Mouse (Mus musculus) yolk sac, embryonic 10.5 days (tissue): Measurements from ENCODE around the gene AI481877.
"Not testable (repeated sequence)": the region's sequence is repeated elsewhere in the genome, so short reads cannot be mapped to it uniquely, and the experiment has no call there.

Experiments used
- DNase-seq: peaks from one replicate; pipeline ENCODE4 v3.0.0-alpha.2; 2017; ENCODE audit warnings: low spot score

The AI481877 gene

DNA sequence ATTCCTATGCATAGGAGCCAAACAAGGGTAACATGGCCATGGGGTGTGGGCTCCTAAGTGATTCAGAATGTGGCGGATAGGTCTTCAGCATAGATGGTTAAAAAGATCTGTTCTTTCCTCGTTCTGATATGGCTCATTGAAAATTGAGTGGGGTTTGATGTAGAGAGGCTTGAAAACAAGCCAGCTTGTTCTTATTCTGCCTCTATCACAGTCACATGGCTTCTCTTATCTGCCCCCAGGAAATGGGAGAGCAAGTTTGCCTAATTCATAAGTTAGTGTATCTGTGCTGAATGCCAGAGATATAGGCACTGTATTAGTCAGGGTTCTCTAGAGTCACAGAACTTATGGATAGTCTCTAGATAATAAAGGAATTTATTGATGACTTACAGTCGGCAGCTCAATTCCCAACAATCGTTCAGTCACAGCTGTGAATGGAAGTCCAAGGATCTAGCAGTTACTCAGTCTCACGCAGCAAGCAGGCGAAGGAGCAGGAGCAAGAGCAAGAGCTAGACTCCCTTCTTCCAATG is at the start of gene AI481877:
AI481877 (minus strand) TSS at position 477 of the 527 bp plus-strand sequence.
- DNase-seq = not testable (repeated sequence)

DNA sequence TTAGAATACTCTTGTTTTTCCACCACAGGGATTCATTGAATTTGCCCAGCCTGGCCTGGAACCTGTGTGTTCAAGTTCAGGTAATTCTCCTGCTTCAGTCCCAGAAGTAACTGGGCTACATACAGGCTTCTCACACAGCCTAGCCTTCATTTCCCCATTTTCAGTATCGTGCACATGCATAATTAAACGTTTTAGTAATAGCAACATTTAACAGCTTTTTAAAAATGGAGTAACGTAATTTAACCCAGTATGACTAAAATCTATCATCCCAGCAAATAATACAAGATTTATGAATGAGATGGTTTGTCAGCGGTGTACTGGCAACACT is 49.7 kb upstream of the AI481877 start:
- DNase-seq = no peak

DNA sequence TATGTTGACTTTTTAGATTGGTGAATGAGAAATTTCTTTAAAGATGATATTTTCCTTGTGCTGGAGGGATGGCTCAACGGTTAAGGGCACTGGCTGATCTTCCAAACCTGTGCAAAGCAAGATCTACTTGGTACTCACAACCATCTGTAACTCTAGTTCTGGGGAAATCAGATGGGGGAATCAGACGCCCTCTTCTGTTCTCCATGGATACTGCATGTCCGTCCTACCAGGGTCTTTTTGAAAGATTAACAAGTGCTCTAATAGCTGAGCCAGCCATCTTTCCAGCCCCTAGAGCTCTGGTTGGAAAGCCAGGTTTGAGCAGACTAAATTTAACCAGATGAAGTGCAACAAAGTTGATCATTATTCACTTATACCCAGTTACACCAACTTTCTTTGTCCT is 48.5 kb upstream of the AI481877 start:
- DNase-seq = no peak

DNA sequence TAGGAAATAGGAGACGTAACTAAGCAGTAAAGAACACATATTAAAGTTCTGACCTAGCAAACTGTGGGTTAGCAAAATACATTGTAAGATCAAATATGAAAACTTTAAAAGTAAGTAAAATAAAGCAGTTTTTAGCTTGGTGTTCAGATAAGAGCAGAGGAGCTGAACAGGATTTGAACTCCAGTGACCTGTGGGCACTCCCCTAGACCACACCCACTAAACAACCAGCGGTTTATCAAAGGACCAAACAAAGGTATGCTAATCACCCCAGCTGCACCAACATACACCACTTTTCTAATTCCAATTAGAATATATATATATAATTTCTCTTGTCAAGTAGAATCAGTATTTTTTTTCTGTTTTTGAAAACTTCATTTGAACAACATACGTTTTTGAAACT is 46.9 kb upstream of the AI481877 start:
- no peak for DNase-seq

DNA sequence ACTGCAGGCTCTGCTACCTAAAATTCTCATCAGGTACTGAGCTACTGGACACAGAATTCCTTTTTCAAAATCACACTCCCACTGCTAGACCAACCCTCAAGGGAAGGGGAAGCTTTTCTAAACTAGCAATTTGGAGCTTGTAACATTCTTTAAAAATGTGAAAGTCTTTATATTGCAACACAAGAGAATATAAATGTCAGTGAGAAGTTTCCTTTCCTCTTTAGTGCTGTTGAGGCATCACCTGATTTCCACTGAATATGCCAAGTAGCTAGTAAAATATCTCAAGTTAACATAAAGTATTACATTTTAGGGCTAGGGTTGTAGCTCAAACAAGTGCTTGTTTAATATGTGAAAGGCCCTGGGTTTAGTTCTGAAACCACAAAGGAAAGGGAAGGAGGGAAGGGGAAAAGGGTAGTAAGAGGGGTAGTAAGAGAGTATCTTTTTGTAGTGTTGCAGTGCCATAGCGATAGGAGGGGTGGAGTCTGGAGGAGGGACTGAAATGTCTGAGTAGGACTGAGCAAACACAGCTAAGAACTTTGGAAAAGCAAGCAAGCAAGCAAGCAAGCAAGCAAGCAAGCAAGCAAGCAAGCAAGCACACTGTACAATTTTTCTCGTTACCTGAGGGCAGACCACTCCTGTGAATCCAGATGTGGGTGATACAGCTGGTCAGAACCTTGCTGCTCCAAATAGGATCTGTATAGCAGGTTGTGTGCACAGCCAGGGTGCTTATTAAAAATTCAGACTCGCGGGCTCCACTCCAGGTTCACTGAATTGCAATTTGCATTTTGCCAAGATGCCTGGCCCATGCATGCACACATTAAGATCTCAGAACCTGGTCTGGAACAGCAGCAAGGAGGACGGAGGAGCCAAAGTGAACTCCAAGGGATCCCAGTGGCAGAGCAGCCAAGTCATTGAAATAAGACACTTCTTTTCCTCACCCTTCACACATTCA is 42.8 kb upstream of the AI481877 start:
- DNase-seq = no peak

DNA sequence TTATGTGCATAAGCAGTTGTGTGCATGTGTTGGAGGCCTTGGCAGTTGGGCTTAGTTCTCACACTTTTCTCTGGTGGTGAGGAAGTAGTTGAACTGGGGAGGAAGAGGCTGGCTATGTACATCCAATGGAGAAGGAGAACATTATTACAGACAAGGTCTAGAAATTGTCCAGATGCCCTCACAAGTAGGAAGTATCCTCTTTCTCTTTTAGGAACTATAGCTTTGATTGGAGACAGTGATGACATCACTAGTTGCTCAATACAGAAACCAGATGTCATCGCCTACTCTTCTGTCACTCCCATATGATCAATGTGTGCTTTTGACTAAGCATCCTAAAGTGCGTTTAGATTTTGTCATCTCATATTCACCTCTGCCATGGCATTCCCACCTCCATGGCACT is 38.8 kb upstream of the AI481877 start:
- no peak for DNase-seq

DNA sequence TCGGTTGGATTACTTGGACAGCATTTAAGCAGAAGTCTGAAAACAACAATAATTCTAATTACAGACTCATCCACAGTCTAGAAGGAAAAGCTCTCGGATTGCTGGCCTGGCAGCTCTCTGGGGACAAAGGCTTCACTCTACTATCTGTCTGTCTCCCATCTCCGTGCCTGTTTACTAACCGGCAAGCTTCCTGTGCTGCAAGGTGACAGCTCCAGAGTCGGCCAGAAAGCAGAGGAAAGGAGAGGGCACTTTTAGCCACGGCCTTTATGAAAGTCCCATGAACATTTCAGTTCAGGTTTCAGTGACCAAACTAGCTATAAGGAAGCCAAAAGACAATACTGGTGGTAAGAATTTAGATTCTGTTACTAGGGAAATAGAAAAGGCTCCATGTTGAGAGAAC is 37.1 kb upstream of the AI481877 start:
- DNase-seq = no peak

DNA sequence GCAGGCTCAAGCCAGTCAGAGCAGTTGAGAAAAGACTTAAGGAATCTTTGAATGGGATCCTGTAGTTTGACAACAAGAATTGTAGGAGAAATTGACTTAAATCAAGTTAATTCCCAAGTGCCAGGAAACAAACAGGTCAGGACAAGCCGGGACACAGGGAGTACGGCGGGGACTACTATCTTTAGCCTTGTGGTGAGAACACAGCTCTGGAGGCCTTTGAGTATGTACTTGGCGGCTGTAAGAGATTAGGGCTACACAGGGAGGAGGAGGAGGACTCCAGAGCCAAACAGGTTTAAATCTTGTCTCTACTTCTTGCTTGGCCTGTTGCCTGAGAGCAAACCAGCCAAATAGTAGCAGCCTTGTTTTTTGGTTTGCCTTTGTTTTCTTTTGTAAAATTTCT is 36.2 kb upstream of the AI481877 start:
- DNase-seq = no peak

DNA sequence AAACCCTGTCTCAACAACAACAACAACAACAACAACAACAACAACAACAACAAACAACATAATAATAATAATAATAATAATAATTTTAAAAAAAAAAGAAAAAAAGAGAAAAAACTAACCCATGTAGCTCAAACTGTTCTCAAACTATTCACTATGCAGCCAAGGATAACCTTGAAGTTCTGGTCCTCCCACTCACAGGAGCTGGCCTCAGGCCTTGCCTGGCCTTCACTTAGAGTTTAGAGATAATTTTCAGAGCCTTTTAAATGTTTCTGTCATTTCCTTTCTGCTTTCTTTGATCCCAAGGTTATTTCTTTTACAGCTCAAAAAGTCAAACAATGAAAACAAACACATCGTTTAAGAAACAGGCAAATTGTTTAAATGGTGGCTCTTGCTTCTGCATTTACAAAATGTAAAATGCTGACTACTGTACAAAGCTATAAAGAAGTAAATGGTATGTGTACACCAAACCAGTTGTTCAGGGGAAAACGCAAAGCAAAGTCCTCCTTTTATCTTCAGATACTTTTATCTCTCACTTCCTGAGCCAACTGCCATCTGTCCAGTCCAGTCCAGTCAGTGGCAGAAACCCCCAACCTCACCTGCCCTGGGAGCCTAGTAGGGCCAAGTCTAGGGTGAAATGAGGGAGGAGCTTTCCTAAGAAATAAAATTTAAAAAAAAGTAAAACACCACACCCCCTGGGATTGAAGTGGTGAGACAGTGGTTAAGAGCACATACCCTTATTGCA is 34.6 kb upstream of the AI481877 start:
- DNase-seq = no peak

DNA sequence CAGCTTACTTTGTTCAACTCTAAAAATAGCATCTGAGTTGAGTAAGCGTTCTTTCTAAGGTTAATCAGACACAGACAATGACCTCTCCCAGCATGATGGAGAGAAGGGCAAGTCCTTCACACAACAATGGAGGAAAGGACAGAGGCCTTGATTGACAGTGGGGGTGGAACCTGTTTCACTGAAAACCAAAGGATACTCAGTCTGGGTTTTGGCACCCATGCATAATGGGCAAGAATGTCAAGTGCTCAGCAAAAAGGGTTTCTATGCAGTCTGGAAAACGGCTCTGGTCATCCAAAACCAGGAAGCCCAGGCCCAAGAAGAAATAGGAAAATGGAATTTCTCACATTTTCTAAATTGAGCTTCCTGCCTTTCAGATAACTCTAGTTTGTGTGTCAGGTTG is 33.8 kb upstream of the AI481877 start:
- no peak for DNase-seq

DNA sequence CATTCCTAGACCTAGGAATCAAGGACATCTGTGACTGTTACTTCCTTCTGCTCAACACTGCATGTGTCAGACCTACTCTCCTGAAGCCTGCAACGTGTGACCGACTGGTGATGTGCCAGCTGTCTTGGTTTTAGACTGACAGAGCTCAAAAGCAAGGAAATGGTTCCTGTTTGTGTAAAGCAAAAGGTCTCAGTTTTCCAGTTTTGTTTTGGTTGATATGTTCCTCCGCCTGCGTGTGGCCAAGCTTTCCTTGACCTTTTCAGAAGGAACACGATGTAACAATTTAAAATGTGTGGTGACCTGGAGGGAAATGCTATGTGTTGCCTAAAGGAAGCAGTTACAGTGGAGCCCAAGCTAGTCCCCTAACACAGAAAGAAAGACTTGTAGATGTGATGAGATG is 31.2 kb upstream of the AI481877 start:
- DNase-seq = no peak

DNA sequence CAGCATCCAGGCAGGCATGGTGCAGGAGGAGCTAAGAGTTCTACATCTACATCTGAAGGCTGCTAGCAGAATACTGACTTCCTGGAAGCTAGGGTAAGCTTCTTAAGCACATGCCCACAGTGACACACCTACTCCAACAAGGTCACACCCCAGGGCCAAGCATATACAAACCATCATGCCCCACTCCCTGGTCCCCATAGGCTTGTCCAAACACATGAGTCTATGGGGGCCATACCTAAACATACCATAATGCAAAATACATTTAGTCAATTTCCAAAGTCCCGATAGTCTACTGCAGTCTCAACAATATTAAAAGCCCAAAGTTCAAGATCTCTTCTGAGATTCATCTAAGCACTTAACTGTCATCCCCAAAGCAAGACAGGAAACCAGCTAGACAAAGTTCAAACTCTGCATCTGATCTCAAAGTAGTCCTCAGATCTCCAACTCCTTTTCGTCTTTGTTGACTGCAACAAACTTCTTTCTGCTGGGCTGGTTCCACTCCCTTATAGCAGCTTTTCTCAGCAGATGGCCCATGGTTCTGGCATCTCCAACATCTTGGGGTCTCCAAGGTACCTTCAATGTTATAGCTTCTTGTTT is 28.6 kb upstream of the AI481877 start:
- DNase-seq = no peak

DNA sequence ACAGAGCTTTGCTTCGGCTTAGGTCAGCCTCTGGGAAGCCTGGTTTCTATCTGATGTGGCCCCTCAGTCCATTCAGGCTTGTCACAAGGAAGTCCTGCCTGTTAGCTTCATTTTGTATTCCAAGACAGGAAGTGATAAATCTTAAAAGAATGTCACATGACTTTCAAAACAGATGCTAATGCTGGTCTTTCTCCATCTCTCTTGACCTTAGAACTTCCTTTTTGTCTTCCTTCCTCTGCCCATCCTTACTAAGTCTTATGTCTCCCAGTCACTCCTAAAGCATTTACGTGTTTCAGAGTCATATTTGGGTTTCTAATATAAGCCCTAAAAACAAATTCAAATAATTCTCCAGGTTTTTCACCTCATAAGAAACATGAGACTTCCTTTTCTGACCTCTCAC is 25.3 kb upstream of the AI481877 start:
- no peak for DNase-seq

DNA sequence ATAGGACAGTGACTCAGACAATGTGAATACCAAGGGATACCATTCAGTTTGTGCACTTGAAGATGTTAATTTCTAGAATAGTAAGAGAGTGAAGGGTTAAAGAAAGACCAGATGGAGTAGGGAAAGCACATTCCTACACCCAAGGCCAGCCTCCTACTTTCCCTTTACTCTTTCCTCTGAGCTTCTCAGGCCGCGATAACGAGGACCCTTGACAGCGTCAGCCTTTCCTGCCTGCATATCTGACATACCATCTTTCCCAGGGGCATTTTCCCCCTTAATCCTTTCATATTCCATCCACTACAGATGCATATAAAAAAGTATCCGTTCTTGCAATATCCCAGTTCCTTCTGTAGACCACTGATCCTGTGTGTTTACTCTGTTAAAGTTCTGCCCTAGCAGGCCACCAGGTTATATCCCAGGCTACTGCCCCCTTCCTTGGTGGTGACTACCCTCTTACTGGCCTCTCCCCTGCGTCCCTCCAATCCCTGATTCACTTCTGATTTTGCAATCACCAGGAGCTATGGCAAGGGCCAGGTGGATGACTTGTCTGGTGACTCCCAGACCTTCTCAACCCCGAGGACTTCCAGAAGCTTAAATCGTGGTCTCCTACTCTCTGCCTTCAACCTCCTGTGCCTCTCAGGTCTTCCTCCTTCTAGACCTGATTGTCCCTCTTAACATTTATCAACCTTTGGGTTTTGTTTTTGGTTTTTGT is 22.3 kb upstream of the AI481877 start:
- no peak for DNase-seq

DNA sequence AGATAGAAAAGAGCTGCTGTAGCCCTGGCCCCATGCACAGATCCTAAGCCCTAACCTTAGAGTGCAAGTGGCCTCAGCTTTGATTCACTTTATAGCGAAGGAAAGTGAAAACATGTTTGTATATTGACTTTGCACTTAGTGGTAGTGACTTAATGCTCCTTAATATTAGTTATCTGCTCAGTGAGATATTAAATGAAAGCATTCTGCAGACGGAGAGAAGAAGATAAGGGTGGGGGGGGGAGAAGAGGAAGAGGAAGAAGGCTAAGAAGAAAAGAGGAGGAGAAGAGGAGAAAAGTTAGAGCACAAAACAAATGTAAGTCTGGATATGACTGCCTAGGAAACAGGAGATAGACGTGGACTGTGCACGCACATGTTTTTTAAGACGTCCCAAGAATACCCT is 21.5 kb upstream of the AI481877 start:
- DNase-seq = no peak

DNA sequence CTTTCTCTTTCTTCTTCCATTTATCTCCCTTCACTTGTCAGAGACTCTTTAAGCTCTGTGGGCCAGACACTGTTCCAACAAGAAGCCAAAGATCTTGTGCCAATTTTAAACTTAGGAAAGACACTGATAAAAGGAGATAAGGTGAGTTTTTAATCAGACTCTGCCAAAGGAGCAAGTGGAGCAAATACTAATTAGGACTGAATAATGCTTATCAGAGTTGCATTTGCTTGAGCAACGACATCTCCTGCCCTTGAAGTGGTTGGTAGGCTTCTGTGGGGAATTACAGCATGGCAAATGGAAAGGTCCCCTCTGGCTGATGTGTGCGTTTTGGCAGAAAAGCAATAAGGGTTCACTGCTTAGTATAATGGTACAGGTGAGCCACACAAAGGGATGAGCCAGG is 18.9 kb upstream of the AI481877 start:
- no peak for DNase-seq

DNA sequence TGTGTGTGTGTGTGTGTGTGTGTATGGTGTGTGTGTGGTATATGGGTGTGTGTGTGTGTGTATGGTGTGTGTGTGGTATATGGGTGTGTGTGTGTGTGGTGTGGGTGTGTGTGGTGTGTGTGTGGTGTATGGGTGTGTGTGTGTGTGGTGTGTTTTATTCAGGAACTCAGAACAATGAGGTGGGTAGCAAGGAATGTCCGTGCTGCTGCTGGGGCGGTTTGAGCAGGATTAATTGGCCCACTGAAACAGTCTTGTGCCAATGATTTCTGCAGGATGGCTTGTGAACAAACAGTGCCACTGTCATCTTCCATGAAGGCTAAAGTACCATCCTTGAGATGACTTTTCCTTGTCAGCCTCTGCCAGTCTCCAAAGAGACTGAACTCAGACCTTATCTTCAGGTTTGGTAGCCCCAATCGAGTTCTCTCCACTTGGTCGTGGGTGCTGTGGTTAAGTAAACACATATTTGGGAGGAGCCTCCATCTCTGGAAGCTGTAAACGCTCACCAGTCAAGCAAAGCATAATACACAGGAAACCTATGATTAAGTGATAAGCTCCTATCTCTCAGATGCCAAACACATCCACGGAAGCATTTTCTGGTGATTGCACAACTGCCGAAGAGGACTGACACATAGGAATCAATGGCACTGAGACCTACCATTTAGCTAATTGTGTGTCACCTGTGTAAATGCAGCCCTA is 18.3 kb upstream of the AI481877 start:
- peak; percentile 24 for DNase-seq

DNA sequence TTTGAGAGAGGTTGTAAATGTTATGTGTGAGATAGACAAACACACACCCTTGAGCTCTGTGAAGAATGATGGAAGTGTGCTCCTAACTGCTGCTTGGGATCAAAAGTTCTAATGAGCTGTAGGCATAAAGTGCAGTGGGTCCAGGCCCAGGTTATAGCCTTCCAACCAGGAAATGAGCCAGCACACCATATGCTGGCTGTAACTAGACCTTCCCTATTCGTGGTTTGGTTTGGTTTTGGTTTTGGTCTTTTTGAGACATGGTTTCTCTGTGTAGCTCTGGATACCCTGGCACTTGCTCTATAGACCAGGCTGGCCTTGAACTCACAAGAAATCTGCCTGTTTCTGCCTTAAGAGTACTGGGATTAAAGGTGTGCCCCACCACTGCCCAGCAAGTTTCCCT is 13.2 kb upstream of the AI481877 start:
- DNase-seq = no peak

DNA sequence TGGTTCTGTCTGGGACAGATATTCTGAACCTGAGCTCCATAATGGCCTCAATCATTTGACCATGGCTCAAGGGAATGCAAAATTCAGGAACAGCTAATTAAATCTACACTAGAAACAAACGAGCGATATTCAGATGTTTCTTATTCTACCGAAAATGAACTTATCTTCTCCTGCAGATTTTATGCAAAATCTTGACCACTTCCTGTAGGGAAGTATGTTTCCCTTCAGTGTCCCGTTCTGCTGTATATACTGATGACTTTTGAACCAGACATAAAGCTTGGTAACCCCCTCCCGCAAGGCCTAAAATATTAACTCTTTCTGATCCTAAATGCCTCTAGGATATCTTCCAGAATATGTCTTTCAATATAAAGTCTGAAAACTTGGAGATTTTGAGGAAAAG is 12.1 kb upstream of the AI481877 start:
- no peak for DNase-seq

DNA sequence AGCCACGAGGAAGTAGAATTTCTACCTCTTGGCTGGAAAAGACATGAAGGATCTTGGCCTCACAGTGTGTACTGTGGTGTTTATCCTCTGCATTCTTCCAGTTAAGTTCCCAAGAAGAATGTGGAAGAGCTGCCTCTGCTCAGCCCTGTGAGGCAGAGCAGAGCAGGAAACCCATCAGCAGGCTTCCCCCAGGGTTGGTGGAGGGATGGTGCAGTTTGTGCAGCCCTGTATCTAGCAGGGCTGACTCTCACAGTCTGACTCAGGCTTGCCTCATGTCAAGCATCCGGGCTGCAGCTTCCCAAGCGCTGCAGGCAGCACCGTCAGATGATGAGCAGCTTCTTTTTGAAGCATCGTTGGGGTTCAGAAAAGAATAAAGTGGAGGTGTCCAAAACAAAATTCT is 10.3 kb upstream of the AI481877 start:
- peak; percentile 47 for DNase-seq

DNA sequence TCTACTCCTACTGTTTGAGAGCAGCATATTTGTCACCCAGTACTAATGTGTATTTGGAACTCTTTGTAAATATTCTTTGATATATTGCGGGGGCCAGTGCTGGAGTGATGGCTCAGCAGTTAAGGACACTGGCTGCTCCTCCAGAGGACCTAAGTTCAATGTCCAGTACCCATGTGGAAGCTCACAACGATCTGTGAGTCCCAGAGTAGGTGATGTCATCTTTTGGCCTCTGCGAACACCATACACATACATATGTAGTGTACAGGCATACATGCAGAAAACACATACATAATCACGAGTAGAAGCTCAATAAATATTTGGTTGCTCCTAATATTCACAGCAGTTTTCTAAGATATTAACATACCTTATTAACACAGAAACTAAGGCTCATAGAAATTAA is 9.8 kb downstream of the AI481877 start:
- DNase-seq = no peak

DNA sequence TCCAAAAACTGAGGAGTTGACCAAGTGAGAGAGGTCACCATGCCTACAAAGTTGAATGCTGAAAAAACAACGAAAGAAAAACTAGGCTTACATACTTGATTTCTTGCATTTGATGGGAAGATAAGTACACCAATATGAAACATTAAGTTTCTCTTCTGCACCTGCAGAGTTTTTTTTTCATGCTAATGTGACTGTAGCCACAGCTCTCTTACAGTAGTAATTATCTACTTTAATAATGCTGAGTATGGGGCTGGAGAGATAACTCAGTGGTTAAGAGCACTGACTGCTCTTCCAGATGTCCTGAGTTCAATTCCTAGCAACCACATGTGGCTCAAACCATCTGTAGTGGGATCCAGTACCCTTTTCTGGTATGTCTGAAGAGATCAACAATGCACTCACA is 13.7 kb downstream of the AI481877 start:
- DNase-seq = no peak
